Mouse (Mus musculus): ENCODE measurements around the gene Hs2st1. TPM values are rescaled to one million over a fixed set of nuclear protein-coding genes. Genes with fewer than 3 reads are reported as not detected.

Gene Hs2st1
- polyA plus RNA-seq, 1 experiment from 2014 or later, result 1.5 TPM

DNA sequence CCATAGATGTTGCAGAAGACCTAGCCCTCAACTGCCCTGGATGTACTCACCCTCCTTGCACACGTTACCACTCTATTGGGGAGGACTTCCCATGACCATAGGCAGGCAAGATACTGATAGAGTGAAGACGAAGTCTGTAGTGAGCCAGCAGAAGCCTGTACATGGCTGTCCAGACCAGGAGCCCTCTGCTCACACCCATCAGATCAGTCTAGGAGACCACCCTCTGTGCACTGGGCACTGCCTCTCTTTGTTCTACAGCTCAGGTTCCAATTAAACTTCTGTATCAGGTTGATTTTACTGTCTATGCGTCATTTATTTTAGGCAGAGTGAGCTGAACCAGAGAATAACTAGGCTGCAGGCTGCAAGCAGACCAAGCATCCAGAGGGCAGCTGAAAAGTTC is 59.3 kb downstream of the Hs2st1 start:
- Histone ChIP-seq H3K9ac (replicated peaks) (no peak overlapping the region), H3K4me3 (ENCODE audit: low read depth, low read length) (no peak overlapping the region), H3K4me2 (ENCODE audit: low read depth, low read length) (no peak overlapping the region), H3K36me3 (replicated peaks; ENCODE audit: insufficient read depth, low read length) (no peaks in the 10 kb centered on the region), H3K9me3 (ENCODE audit: low read length) (no peaks in the 10 kb centered on the region), H3K27ac (ENCODE audit: low read depth) (no peak overlapping the region), H3K27me3 (ENCODE audit: insufficient read depth, low read length) (no peaks in the 10 kb centered on the region), H3K4me1 (ENCODE audit: insufficient read depth) (peaks cover 4% of the 10 kb centered on the region; the same call in 1 of the 2 replicates)
- ATAC-seq (no peak), DNase-seq (no peak)
- TF ChIP-seq EP300 (IDR thresholded peaks at IDR 0.05; ENCODE audit: low read depth), result no peak
- TF ChIP-seq CTCF (IDR thresholded peaks at IDR 0.05; ENCODE audit: low read depth), result no peak
- 72% methylated on average over 3 of the region's 3 CpGs for WGBS (ENCODE audit: insufficient replicate concordance)

DNA sequence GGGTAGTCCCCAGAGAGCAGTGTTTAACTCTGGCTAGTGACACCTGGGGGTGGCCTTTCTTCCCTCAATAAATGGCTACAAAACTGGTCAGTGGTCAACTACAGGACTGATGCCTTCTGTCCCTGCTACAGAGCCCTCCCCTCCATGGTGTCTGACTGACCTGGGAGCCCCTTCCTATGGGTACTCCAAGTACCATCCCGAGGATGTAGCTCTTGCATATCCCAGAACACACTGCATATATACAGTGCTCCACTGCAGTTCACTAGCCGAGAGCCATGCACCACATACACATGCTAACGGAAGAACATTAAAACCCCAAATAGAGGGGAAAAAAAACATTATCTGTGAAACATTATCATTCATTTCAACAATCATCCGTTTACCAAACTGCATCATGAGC is 61.6 kb downstream of the Hs2st1 start:
- H3K9me3 ChIP-seq (ENCODE audit: low read length), result no peaks in the 10 kb centered on the region

GRCm38 (mm10) chr3:144507885-144508284 is 62.1 kb downstream of the Hs2st1 start:
- no peak overlapping the region for H3K27ac ChIP-seq (ENCODE audit: low read depth)
- 57% methylated on average over 5 of the region's 5 CpGs for WGBS (ENCODE audit: insufficient replicate concordance)
- H3K9ac ChIP-seq (replicated peaks), result no peak overlapping the region
- H3K4me2 ChIP-seq (ENCODE audit: low read depth, low read length), result no peak overlapping the region
- H3K27me3 ChIP-seq (ENCODE audit: insufficient read depth, low read length), result no peaks in the 10 kb centered on the region
- no peak for DNase-seq
- H3K4me3 ChIP-seq (ENCODE audit: low read depth, low read length), result no peak overlapping the region
- H3K4me1 ChIP-seq (ENCODE audit: insufficient read depth), result peaks cover 4% of the 10 kb centered on the region; the same call in 1 of the 2 replicates
- no peak for TF ChIP-seq CTCF (IDR thresholded peaks at IDR 0.05; ENCODE audit: low read depth)
- TF ChIP-seq EP300 (IDR thresholded peaks at IDR 0.05; ENCODE audit: low read depth), result no peak
- no peak for ATAC-seq
- H3K9me3 ChIP-seq (ENCODE audit: low read length), result no peaks in the 10 kb centered on the region
- no peaks in the 10 kb centered on the region for H3K36me3 ChIP-seq (replicated peaks; ENCODE audit: insufficient read depth, low read length)

More for the DNA sequence above, 61.6 kb downstream of the Hs2st1 start:
- ATAC-seq (no peak), DNase-seq (no peak)
- Histone ChIP-seq H3K27me3 (ENCODE audit: insufficient read depth, low read length) (no peaks in the 10 kb centered on the region), H3K4me2 (ENCODE audit: low read depth, low read length) (no peak overlapping the region), H3K4me3 (ENCODE audit: low read depth, low read length) (no peak overlapping the region), H3K4me1 (ENCODE audit: insufficient read depth) (peaks cover 4% of the 10 kb centered on the region; the same call in 1 of the 2 replicates), H3K27ac (ENCODE audit: low read depth) (no peak overlapping the region), H3K36me3 (replicated peaks; ENCODE audit: insufficient read depth, low read length) (no peaks in the 10 kb centered on the region), H3K9ac (replicated peaks) (no peak overlapping the region)
- 79% methylated on average over 4 of the region's 4 CpGs for WGBS (ENCODE audit: insufficient replicate concordance)
- TF ChIP-seq CTCF (IDR thresholded peaks at IDR 0.05; ENCODE audit: low read depth), result no peak

GRCm38 (mm10) chr3:144506213-144506612 is 63.8 kb downstream of the Hs2st1 start:
- WGBS (ENCODE audit: insufficient replicate concordance), result 45% methylated on average over 3 of the region's 3 CpGs
- no peaks in the 10 kb centered on the region for H3K27me3 ChIP-seq (ENCODE audit: insufficient read depth, low read length)
- ATAC-seq (peak; percentile 88), DNase-seq (no peak)
- no peaks in the 10 kb centered on the region for H3K36me3 ChIP-seq (replicated peaks; ENCODE audit: insufficient read depth, low read length)
- H3K4me3 ChIP-seq (ENCODE audit: low read depth, low read length), result no peak overlapping the region
- no peak overlapping the region for H3K9ac ChIP-seq (replicated peaks)
- H3K4me1 ChIP-seq (ENCODE audit: insufficient read depth), result peaks cover 4% of the 10 kb centered on the region; the same call in 1 of the 2 replicates
- peak overlapping the region; percentile 36; the same call in 1 of the 2 replicates for H3K27ac ChIP-seq (ENCODE audit: low read depth)
- no peak for TF ChIP-seq CTCF (IDR thresholded peaks at IDR 0.05; ENCODE audit: low read depth)
- TF ChIP-seq EP300 (IDR thresholded peaks at IDR 0.05; ENCODE audit: low read depth), result no peak
- no peak overlapping the region for H3K4me2 ChIP-seq (ENCODE audit: low read depth, low read length)
- H3K9me3 ChIP-seq (ENCODE audit: low read length), result no peaks in the 10 kb centered on the region

- Histone ChIP-seq H3K9ac (replicated peaks) (no peak overlapping the region), H3K4me3 (ENCODE audit: low read depth, low read length) (no peak overlapping the region), H3K36me3 (replicated peaks; ENCODE audit: insufficient read depth, low read length) (no peaks in the 10 kb centered on the region), H3K27ac (ENCODE audit: low read depth) (no peak overlapping the region), H3K4me1 (ENCODE audit: insufficient read depth) (peaks cover 4% of the 10 kb centered on the region; the same call in 1 of the 2 replicates), H3K27me3 (ENCODE audit: insufficient read depth, low read length) (no peaks in the 10 kb centered on the region), H3K9me3 (ENCODE audit: low read length) (no peaks in the 10 kb centered on the region), H3K4me2 (ENCODE audit: low read depth, low read length) (no peak overlapping the region)
- ATAC-seq (no peak), DNase-seq (no peak)
- WGBS (ENCODE audit: insufficient replicate concordance), result 82% methylated on average over 7 of the region's 7 CpGs
- TF ChIP-seq EP300 (IDR thresholded peaks at IDR 0.05; ENCODE audit: low read depth) (no peak), CTCF (IDR thresholded peaks at IDR 0.05; ENCODE audit: low read depth) (no peak)
Observed at GRCm38 (mm10) chr3:144501930-144502329, 68.1 kb downstream of the Hs2st1 start.

GRCm38 (mm10) chr3:144496762-144497161 is 73.2 kb downstream of the Hs2st1 start:
- no peaks in the 10 kb centered on the region for H3K9me3 ChIP-seq (ENCODE audit: low read length)
- no peaks in the 10 kb centered on the region for H3K4me1 ChIP-seq (ENCODE audit: insufficient read depth)
- no peak overlapping the region for H3K4me2 ChIP-seq (ENCODE audit: low read depth, low read length)
- H3K4me3 ChIP-seq (ENCODE audit: low read depth, low read length), result no peak overlapping the region
- no peak overlapping the region for H3K9ac ChIP-seq (replicated peaks)
- DNase-seq, result peak; percentile 21
- H3K27me3 ChIP-seq (ENCODE audit: insufficient read depth, low read length), result no peaks in the 10 kb centered on the region
- TF ChIP-seq CTCF (IDR thresholded peaks at IDR 0.05; ENCODE audit: low read depth), result no peak
- TF ChIP-seq EP300 (IDR thresholded peaks at IDR 0.05; ENCODE audit: low read depth), result no peak
- no peak overlapping the region for H3K27ac ChIP-seq (ENCODE audit: low read depth)
- no peaks in the 10 kb centered on the region for H3K36me3 ChIP-seq (replicated peaks; ENCODE audit: insufficient read depth, low read length)
- ATAC-seq, result peak; percentile 95
- WGBS (ENCODE audit: insufficient replicate concordance), result 69% methylated on average over 5 of the region's 5 CpGs

- H3K4me2 ChIP-seq (ENCODE audit: low read depth, low read length), result no peak overlapping the region
- ATAC-seq, result no peak
- no peaks in the 10 kb centered on the region for H3K27me3 ChIP-seq (ENCODE audit: insufficient read depth, low read length)
- H3K36me3 ChIP-seq (replicated peaks; ENCODE audit: insufficient read depth, low read length), result no peaks in the 10 kb centered on the region
- no peak for DNase-seq
- WGBS (ENCODE audit: insufficient replicate concordance), result 72% methylated on average over 5 of the region's 5 CpGs
- no peak overlapping the region for H3K4me3 ChIP-seq (ENCODE audit: low read depth, low read length)
- no peak overlapping the region for H3K9ac ChIP-seq (replicated peaks)
- TF ChIP-seq CTCF (IDR thresholded peaks at IDR 0.05; ENCODE audit: low read depth), result no peak
- TF ChIP-seq EP300 (IDR thresholded peaks at IDR 0.05; ENCODE audit: low read depth), result no peak
- no peaks in the 10 kb centered on the region for H3K9me3 ChIP-seq (ENCODE audit: low read length)
- H3K4me1 ChIP-seq (ENCODE audit: insufficient read depth), result no peaks in the 10 kb centered on the region
- no peak overlapping the region for H3K27ac ChIP-seq (ENCODE audit: low read depth)
Observed at GRCm38 (mm10) chr3:144494838-144495237, 75.1 kb downstream of the Hs2st1 start.

Measured in liver, postnatal 0 days (tissue).